Mouse (Mus musculus) thymus, postnatal 36 days (tissue): ENCODE measurements around the gene Ebf1.
A peak's percentile ranks its signal among the peaks of the same experiment; 100 is the strongest.

Source experiments
- DNase-seq, 2 experiments: peaks; one replicate each; pipeline ENCODE4 v3.0.0; 2022; ENCODE audit warnings: mixed read lengths in 2 of 2

Ebf1 gene

GRCm38 (mm10) chr11:44705811-44706210 lies 88.7 kb downstream of the Ebf1 start:
- no peak for DNase-seq

- no peak for DNase-seq
Measured at GRCm38 (mm10) chr11:44706386-44706785, 89.3 kb downstream of the Ebf1 start.

GRCm38 (mm10) chr11:44707381-44708289 lies 90.5 kb downstream of the Ebf1 start:
- DNase-seq: peak; percentile 2 to 5

DNA sequence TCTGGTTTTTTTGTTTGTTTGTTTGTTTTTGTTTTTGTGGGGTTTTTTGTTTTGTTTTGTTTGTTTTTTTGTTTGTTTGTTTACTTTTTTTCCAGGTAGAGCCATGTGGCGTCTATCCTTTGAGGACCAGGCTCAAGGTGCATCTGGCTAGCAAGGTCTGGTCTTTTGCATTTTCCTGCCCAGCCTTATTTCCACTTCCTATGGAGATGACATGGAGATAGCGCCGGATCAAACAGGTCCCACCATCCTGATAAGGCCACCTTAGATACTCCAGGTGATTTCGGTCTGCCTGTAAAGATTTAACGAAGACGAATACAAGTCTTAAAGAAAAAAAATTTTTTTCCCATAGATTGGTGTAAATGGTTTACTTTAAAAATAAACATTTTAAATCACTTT lies 91.2 kb downstream of the Ebf1 start:
- DNase-seq: no peak

GRCm38 (mm10) chr11:44709073-44709618 lies 92.0 kb downstream of the Ebf1 start:
- DNase-seq: no peak

DNA sequence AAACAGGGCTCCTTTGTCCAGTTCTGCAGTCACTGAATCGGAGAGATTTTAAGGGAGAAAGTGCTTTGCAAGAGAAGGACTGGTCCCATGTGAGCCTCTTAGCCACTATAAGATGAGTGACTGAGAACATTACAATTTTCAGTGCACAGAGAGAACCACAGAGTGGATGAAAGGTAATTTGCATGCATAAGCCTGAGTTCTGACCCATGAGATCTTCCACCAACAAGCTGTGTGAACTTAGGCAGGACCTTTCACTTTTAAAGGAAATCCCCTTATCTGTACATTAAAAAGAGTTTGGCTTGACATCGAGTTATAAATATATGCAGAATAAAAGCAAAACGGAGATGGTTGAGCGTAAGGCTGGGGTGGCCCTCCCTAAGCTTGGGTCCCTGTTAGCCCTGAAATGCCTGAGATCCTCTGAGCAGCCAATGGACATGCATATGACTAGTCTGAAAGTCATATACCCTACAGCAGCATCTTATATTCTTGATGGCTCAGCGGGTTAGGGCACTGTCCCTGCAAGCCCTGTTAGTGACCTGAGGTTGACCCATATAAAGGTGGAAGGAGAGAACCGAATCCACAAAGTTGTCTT lies 92.8 kb downstream of the Ebf1 start:
- DNase-seq: no peak

DNA sequence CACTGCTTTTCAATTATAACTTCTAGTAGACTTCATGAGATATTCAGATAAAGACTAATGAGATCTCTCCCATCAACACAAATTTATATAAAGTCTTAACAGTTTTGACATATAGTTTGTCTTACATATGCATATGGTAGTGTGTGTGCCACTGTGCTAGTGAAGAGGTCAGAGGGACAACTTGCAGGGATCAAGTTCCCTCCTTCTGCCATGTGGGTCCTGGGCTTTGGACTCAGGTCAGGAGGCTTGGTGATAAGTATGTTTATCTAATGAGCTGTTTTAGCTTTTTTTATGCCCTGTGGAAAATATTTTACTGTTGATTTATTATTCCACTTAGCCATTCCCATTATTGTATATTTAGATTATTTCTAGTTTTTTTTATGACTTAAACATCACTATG lies 93.7 kb downstream of the Ebf1 start:
- no peak for DNase-seq

GRCm38 (mm10) chr11:44714188-44714587 lies 97.1 kb downstream of the Ebf1 start:
- DNase-seq: no peak

- DNase-seq: no peak
Measured at GRCm38 (mm10) chr11:44715776-44716175, 98.7 kb downstream of the Ebf1 start.

DNA sequence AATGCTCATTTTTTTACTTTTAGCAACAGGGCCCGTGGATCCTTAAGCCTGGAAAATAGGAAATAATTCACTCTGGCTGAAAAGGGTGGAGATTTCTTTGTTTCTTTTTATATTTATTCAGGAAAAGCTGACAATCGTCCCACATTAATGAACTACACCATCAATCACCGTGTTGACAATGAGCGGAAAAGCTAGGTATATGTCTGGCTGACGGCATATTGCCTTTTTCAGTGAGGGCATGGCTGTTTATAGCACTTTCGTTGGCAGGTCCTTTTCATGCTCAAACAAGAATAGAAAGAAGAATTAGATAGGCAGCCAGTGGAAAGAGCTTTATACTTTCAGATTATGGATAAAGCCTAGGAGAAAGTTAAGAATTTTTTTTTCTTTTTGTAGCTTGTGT lies 99.8 kb downstream of the Ebf1 start:
- DNase-seq: no peak

DNA sequence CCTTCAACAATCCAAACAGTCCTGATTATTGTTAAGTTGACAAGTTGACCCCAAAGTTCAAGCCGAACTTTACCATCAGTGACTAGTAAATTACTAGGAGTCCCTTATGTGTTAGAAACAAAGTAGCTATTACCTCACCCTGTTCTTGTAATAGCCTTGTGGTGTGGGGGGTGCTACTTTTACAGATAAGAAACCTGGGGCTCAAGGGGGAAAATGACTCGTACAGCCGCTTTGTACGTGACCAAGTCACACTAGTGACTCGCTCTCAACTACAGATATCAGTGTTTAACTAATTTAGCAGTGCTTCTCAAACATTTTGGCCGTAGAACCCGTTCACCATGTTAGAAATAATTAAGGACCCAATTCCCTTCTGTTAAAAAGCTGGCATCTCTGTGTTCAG lies 100.5 kb downstream of the Ebf1 start:
- no peak for DNase-seq

DNA sequence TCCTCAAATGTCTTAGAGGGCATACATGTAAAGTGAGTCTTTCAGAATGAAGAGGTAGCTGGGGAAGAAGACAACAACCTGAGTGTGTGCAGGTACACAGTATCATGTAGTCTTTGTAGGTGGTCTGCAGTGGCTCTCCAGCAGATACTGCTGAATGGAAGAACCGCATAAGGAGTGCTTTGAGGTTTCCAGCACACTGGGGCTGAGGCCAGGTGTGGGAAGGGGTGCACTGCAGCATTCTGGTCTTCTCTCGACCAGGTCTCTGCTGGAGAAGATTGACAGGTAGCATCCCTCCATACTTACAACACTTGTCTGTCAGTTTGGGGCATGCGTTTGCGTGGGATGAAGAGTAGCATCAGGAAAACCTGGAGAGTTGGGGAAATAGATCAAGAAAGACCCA lies 104.9 kb downstream of the Ebf1 start:
- no peak for DNase-seq

GRCm38 (mm10) chr11:44723950-44724502 lies 106.9 kb downstream of the Ebf1 start:
- no peak for DNase-seq

DNA sequence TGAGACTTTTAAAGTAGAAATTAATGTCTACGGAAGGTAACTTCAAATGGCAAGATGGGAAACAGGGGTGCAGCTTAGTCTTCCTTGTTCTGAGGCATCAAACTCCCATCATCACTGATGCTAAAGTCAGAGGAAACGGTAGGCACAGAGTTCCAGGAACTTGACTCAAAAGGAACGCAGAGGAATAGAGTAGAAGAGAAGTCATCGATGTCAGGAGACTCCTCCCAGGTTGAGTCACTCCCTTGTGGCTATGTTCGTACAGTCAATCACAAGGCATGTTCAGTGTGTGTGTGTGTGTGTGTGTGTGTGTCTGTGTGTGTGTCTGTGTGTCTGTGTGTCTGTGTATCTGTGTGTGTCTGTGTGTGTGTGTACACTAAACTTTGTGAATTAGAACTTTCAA lies 108.6 kb downstream of the Ebf1 start:
- DNase-seq: no peak

DNA sequence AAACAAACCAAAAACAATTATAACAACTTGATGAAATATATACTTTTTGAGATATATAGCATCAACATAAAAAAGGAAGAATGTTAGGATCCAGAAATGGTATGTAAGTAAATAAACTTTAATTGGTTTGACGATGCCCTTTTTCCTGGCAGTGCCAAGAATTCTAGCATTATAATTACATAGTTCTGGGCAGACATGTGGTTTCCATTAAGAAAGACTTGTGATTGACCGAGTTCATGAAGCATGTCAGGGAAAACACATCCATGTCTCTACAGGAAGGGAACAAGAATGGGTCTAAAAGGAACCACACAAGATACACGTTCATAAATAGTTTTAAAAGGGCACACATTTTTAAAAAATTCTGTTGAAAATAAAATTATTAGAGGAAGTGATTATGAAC lies 110.3 kb downstream of the Ebf1 start:
- no peak for DNase-seq

GRCm38 (mm10) chr11:44727821-44728220 lies 110.7 kb downstream of the Ebf1 start:
- no peak for DNase-seq

GRCm38 (mm10) chr11:44728271-44728670 lies 111.2 kb downstream of the Ebf1 start:
- no peak for DNase-seq

DNA sequence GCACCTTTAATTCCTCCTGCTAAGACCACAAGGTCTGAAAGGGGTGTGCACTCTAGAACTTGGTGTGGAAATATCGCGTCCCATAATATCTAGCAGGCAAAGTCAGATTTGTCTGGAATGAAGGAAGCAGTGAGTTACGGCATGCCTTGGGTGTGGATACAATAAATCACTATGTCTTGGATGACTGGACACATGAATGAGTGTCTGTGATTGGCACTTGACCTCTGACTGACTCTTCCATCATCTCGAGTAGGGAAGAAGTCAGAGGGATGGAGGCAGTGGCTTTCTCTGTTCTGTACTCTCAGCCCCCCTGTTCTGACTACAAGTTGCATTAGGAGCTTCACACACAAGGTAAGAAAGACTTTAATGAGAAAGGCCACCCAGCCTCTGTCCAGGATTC lies 112.8 kb downstream of the Ebf1 start:
- no peak for DNase-seq

DNA sequence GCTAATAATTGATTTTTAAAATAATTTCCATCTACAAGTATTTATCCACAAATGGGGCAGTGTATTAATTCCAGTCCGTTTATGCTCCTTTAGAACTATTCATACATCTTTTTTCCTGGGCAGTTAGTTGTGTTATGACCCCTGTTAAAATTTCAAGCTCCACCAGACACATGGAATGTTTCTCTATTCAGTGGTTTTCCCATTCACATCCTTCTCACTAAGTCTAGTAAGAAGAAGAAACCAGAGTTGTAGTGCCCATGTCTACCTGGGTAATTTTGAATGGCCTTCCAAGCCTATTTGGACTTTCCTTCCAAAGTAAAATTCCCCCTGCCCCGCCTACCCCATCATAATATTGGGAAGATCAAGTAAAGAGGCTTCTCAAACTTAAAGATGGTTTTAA lies 114.6 kb downstream of the Ebf1 start:
- no peak for DNase-seq

DNA sequence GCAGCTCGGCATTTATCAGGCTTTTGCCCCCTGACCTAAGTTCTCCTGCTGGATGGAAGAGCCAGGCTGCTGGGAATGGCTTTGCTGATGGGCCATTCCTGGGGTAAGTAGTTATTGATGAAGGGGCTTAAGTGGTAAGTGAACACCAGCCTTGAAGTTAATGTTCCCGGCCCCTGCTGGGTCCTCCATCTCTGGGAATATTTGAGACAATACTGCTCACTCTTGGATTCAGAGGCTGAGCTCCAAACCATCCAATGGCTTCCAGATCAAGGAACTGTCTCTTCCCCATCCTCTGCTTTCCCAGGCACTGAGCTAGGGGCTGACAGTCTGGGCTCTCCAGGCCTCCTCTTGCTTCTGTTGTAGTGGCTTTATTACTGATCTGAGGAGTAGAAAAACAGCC lies 116.2 kb downstream of the Ebf1 start:
- no peak for DNase-seq

- DNase-seq: no peak
Measured at GRCm38 (mm10) chr11:44738046-44738445, 120.9 kb downstream of the Ebf1 start.

- no peak for DNase-seq
Measured at GRCm38 (mm10) chr11:44738820-44739219, 121.7 kb downstream of the Ebf1 start.

GRCm38 (mm10) chr11:44740278-44741041 lies 123.3 kb downstream of the Ebf1 start:
- no peak for DNase-seq
